Mouse (Mus musculus): ENCODE measurements at regions not wholly inside any gene's neighbourhood (a gene's known extent, or its start where the extent isn't known, plus 50 kb on each side); places are given as distances from the start of the nearest gene placed in this dataset.
A peak's percentile ranks its signal among the peaks of the same experiment; 100 is the strongest.

GRCm38 (mm10) chr11:82668026-82668425, 96.1 kb downstream of the Cct6b start:
- H3K9ac ChIP-seq: no peak overlapping the region
- H3K9me3 ChIP-seq: no peaks in the 10 kb centered on the region
- no peak overlapping the region for H3K4me2 ChIP-seq
- 80% methylated on average over 1 of the region's 1 CpGs for WGBS
- no peak overlapping the region for H3K4me3 ChIP-seq
- no peak for ATAC-seq (ENCODE audit: low FRiP score, low read depth)
- no peaks in the 10 kb centered on the region for H3K36me3 ChIP-seq
- H3K4me1 ChIP-seq (replicated peaks): 0 out of 2 replicates have a peak, but pooled peaks cover 6% of the 10 kb centered on the region
- H3K27ac ChIP-seq (replicated peaks): no peak overlapping the region
- H3K27me3 ChIP-seq: no peaks in the 10 kb centered on the region

DNA sequence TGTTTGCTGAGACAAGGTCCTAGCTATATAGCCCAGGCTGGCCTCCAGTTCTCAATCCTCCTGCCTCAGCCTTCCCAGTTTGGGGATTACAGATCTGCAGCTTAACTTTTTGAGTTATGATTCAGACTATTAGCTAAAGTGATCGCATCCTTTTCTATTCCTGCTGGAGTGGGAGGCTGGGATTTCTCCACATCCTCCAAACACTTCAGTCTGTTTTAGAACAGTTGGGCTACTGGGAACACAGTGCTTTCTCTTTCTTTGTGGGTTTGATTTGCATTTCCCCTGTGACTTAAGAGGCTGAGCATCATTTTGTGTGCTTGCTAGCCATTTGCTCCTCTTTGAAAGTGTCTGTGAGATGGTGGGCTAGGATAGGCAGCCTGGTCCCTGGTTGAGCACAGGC, 100.0 kb downstream of the Cct6b start:
- H3K36me3 ChIP-seq: no peaks in the 10 kb centered on the region
- 86% methylated on average over 1 of the region's 1 CpGs for WGBS
- no peak overlapping the region for H3K4me2 ChIP-seq
- no peaks in the 10 kb centered on the region for H3K9me3 ChIP-seq
- no peaks in the 10 kb centered on the region for H3K27me3 ChIP-seq
- H3K9ac ChIP-seq: no peak overlapping the region
- H3K4me1 ChIP-seq (replicated peaks): no peaks in the 10 kb centered on the region
- no peak overlapping the region for H3K27ac ChIP-seq (replicated peaks)
- ATAC-seq (ENCODE audit: low FRiP score, low read depth): no peak
- H3K4me3 ChIP-seq: no peak overlapping the region

GRCm38 (mm10) chr11:82662086-82662485, 102.0 kb downstream of the Cct6b start:
- Histone ChIP-seq H3K36me3 (no peaks in the 10 kb centered on the region), H3K9ac (no peak overlapping the region), H3K4me2 (no peak overlapping the region), H3K27ac (replicated peaks) (no peak overlapping the region), H3K4me1 (replicated peaks) (no peaks in the 10 kb centered on the region), H3K27me3 (no peaks in the 10 kb centered on the region), H3K4me3 (no peak overlapping the region), H3K9me3 (no peaks in the 10 kb centered on the region)
- WGBS: 6% methylated on average over 3 of the region's 3 CpGs
- no peak for ATAC-seq (ENCODE audit: low FRiP score, low read depth)

- no peak overlapping the region for H3K9ac ChIP-seq
- no peaks in the 10 kb centered on the region; the same call in 1 of the 2 replicates for H3K27me3 ChIP-seq
- H3K27ac ChIP-seq (replicated peaks): no peak overlapping the region
- H3K9me3 ChIP-seq: no peaks in the 10 kb centered on the region
- no peak for ATAC-seq (ENCODE audit: low FRiP score, low read depth)
- H3K4me1 ChIP-seq (replicated peaks): peaks cover 3% of the 10 kb centered on the region; the same call in 1 of the 2 replicates
- no peaks in the 10 kb centered on the region for H3K36me3 ChIP-seq
- H3K4me2 ChIP-seq: no peak overlapping the region
- WGBS: 38% methylated on average over 5 of the region's 5 CpGs
- H3K4me3 ChIP-seq: no peak overlapping the region
Observed at GRCm38 (mm10) chr11:82651751-82652150, 112.4 kb downstream of the Cct6b start.

DNA sequence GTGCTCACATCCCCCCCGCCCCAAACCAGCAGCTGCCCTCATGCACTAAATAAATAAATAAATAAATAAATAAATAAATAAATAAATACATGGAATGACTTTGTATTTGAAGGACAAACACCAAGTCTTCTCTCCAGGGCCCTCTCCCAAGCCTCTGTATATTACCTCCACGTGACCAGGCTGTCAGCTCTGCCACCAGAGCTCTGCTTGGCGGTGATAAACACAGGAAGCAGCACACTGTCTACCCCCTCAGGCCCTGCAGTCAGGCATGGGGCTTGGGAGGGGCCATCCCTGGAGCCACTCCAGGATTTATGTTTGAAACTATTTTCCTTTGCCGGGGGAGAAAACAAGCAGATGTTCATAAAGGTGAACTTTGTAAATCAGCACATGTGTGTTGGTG, 125.6 kb downstream of the Cct6b start:
- H3K4me1 ChIP-seq (replicated peaks): 0 out of 2 replicates have a peak, but pooled peaks cover 2% of the 10 kb centered on the region
- no peaks in the 10 kb centered on the region for H3K36me3 ChIP-seq
- no peak overlapping the region for H3K27ac ChIP-seq (replicated peaks)
- H3K4me3 ChIP-seq: no peak overlapping the region
- H3K4me2 ChIP-seq: no peak overlapping the region
- no peaks in the 10 kb centered on the region for H3K27me3 ChIP-seq
- 60% methylated on average over 4 of the region's 4 CpGs for WGBS
- no peak for ATAC-seq (ENCODE audit: low FRiP score, low read depth)
- H3K9ac ChIP-seq: no peak overlapping the region
- no peaks in the 10 kb centered on the region for H3K9me3 ChIP-seq

- no peaks in the 10 kb centered on the region for H3K36me3 ChIP-seq
- no peak overlapping the region for H3K27ac ChIP-seq (replicated peaks)
- H3K4me2 ChIP-seq: no peak overlapping the region
- ATAC-seq (ENCODE audit: low FRiP score, low read depth): no peak
- no peak overlapping the region for H3K4me3 ChIP-seq
- 92% methylated on average over 1 of the region's 1 CpGs for WGBS
- H3K9ac ChIP-seq: no peak overlapping the region
- 0 out of 2 replicates have a peak, but pooled peaks cover 3% of the 10 kb centered on the region for H3K9me3 ChIP-seq
- H3K27me3 ChIP-seq: no peaks in the 10 kb centered on the region
- peaks cover 5% of the 10 kb centered on the region for H3K4me1 ChIP-seq (replicated peaks)
Observed at GRCm38 (mm10) chr11:82632191-82632590, 131.9 kb downstream of the Cct6b start.

- no peak overlapping the region for H3K4me3 ChIP-seq
- WGBS: 28% methylated on average over 4 of the region's 4 CpGs
- H3K4me2 ChIP-seq: no peak overlapping the region
- ATAC-seq (ENCODE audit: low FRiP score, low read depth): 0 out of 2 replicates have a peak, but pooled peaks have one; percentile 45
- H3K27ac ChIP-seq (replicated peaks): no peak overlapping the region
- peaks cover 11% of the 10 kb centered on the region for H3K4me1 ChIP-seq (replicated peaks)
- H3K27me3 ChIP-seq: no peaks in the 10 kb centered on the region
- H3K9me3 ChIP-seq: 0 out of 2 replicates have a peak, but pooled peaks cover 3% of the 10 kb centered on the region
- H3K36me3 ChIP-seq: no peaks in the 10 kb centered on the region
- H3K9ac ChIP-seq: no peak overlapping the region
Observed at GRCm38 (mm10) chr11:82631387-82631786, 132.7 kb downstream of the Cct6b start.

GRCm38 (mm10) chr11:82626501-82627111, 137.5 kb downstream of the Cct6b start:
- WGBS: 24% methylated on average over 7 of the region's 7 CpGs
- Histone ChIP-seq H3K4me1 (replicated peaks) (peaks cover 11% of the 10 kb centered on the region), H3K27me3 (no peaks in the 10 kb centered on the region), H3K27ac (replicated peaks) (no peak overlapping the region), H3K36me3 (no peaks in the 10 kb centered on the region), H3K4me2 (no peak overlapping the region), H3K4me3 (no peak overlapping the region), H3K9me3 (0 out of 2 replicates have a peak, but pooled peaks cover 3% of the 10 kb centered on the region), H3K9ac (no peak overlapping the region)
- ATAC-seq (ENCODE audit: low FRiP score, low read depth): peak; percentile 27; the same call in 1 of the 2 replicates

DNA sequence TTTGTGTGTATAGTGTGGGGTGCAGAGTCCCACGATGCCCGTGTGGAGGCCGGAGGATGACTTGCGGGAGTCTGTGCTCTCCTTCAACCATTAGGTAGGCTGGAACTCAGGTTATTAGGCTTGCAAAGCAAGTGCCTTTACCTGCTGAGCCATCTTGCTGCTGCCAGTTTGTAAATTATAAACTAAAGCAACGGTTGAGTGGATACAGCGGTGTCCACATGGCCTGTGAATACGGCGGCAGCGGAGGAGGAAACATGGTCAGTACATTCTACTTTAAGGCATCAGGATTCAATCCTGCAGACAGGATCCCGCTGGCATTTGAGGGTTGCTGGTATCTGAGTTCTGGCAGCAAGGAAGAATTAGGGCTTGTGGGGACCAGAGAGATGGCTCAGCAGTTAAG, 143.1 kb downstream of the Cct6b start:
- no peaks in the 10 kb centered on the region for H3K36me3 ChIP-seq
- H3K9me3 ChIP-seq: no peaks in the 10 kb centered on the region
- 93% methylated on average over 10 of the region's 10 CpGs for WGBS
- H3K4me3 ChIP-seq: no peak overlapping the region
- no peak for ATAC-seq (ENCODE audit: low FRiP score, low read depth)
- H3K9ac ChIP-seq: no peak overlapping the region
- peaks cover 20% of the 10 kb centered on the region for H3K4me1 ChIP-seq (replicated peaks)
- no peak overlapping the region for H3K4me2 ChIP-seq
- H3K27me3 ChIP-seq: no peaks in the 10 kb centered on the region
- H3K27ac ChIP-seq (replicated peaks): no peak overlapping the region

GRCm38 (mm10) chr11:82619418-82619817, 144.7 kb downstream of the Cct6b start:
- Histone ChIP-seq H3K4me3 (no peak overlapping the region), H3K27me3 (no peaks in the 10 kb centered on the region), H3K9me3 (no peaks in the 10 kb centered on the region), H3K27ac (replicated peaks) (no peak overlapping the region), H3K4me1 (replicated peaks) (peaks cover 20% of the 10 kb centered on the region), H3K4me2 (no peak overlapping the region), H3K36me3 (no peaks in the 10 kb centered on the region), H3K9ac (no peak overlapping the region)
- no peak for ATAC-seq (ENCODE audit: low FRiP score, low read depth)
- 75% methylated on average over 2 of the region's 2 CpGs for WGBS

GRCm38 (mm10) chr11:82618457-82618856, 145.7 kb downstream of the Cct6b start:
- 4% methylated on average over 9 of the region's 9 CpGs for whole genome bisulfite sequencing
- ATAC-seq (ENCODE audit: low FRiP score, low read depth): no peak
- Histone ChIP-seq H3K36me3 (no peaks in the 10 kb centered on the region), H3K9me3 (no peaks in the 10 kb centered on the region), H3K4me2 (peak overlapping the region; percentile 27), H3K4me3 (no peak overlapping the region), H3K27ac (replicated peaks) (no peak overlapping the region), H3K27me3 (no peaks in the 10 kb centered on the region), H3K9ac (no peak overlapping the region), H3K4me1 (replicated peaks) (peaks cover 20% of the 10 kb centered on the region)

DNA sequence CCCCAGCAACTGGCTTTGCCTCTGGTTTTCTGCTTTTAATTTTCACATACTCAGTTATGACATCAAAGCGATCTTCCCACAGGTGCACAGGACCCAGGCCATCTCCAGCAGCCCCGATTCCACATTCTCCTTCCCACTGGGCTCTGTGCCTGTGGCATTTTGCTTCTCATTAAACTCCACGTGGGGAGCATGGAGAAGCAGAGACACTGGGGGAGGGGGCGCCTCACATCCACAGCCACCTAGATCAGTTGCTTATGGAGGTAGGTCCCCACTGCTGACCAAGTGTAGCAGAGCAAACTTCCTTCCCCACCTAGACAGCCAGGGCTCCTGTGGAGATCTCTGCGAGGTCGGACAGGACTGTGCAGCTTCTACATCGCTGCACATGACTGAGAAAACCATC, 147.3 kb downstream of the Cct6b start:
- Histone ChIP-seq H3K9me3 (no peaks in the 10 kb centered on the region), H3K4me1 (replicated peaks) (peaks cover 20% of the 10 kb centered on the region), H3K36me3 (no peaks in the 10 kb centered on the region), H3K27ac (replicated peaks) (no peak overlapping the region), H3K27me3 (no peaks in the 10 kb centered on the region), H3K9ac (no peak overlapping the region), H3K4me2 (no peak overlapping the region), H3K4me3 (no peak overlapping the region)
- WGBS: 48% methylated on average over 7 of the region's 7 CpGs
- no peak for ATAC-seq (ENCODE audit: low FRiP score, low read depth)

DNA sequence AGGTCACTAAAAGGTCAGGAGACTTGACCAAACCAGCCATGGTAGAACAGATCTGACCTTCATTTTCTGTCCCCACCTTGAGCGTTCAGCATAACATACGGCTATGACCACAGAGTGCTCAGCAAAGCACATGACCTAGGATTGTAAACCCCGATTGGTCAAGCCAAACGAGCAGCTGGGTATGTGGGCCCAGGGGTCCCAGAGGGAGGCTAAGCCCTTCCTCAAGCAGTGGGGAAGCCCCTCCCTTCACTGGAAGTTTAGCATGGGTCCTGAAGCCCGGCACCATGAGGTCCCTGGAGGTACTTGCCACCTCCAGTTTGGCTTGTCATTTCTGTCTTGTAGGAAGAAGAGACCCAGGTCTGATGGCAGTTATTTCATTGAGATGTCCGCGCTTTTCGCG, 149.8 kb downstream of the Cct6b start:
- ATAC-seq (ENCODE audit: low FRiP score, low read depth): no peak
- Histone ChIP-seq H3K4me3 (no peak overlapping the region), H3K27me3 (no peaks in the 10 kb centered on the region), H3K4me1 (replicated peaks) (peaks cover 14% of the 10 kb centered on the region), H3K27ac (replicated peaks) (no peak overlapping the region), H3K9me3 (no peaks in the 10 kb centered on the region), H3K4me2 (no peak overlapping the region), H3K36me3 (no peaks in the 10 kb centered on the region), H3K9ac (no peak overlapping the region)
- 92% methylated on average over 9 of the region's 9 CpGs for WGBS
